Mouse (Mus musculus): ENCODE measurements around the gene Cldn19. TPM values are rescaled to one million over a fixed set of nuclear protein-coding genes. Genes with fewer than 3 reads are reported as not detected.

Gene Cldn19
- polyA plus RNA-seq, 1 experiment from 2014 or later = not detected

DNA sequence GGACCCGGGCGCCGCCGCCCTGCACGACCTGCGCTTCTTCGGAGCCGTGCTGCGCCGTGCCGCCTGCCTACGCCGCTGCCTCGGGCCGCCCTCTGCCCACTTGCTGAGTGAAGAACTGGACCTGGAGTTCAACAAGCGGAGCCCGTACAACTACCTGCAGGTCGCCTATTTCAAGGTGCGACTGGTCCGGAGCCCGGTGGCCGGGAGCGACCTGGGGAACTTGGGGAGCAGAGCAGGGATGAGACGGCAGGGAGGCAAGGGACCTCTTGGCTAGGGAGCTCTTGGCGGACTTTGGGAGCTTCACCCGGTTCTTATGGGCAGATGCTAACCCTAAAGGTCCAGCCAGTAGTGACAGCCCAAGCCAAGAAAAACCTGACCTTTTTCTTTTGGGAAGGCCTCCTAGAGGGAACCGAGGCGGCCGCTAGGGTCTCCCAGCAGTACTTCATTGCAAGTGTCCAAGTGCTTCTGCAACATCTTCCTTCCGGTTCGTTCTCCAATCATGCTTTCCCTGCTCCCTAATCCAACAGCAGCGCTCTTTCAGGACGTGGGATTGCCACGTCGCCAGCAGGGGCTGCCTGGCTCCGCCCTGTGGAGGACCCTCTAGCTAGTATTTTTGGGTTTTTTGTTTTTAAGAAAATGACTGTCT lies 21.8 kb upstream of the Cldn19 start:
- Histone ChIP-seq H3K27me3 (ENCODE audit: control insufficient read depth, insufficient read depth, low read length) (no peaks in the 10 kb centered on the region), H3K27ac (replicated peaks; ENCODE audit: low read depth, low read length) (no peak overlapping the region)
- peak; percentile 50; the same call in 1 of the 2 replicates for ATAC-seq (replicated peaks; ENCODE audit: insufficient number of reproducible peaks, low FRiP score, low TSS enrichment, low read depth)

DNA sequence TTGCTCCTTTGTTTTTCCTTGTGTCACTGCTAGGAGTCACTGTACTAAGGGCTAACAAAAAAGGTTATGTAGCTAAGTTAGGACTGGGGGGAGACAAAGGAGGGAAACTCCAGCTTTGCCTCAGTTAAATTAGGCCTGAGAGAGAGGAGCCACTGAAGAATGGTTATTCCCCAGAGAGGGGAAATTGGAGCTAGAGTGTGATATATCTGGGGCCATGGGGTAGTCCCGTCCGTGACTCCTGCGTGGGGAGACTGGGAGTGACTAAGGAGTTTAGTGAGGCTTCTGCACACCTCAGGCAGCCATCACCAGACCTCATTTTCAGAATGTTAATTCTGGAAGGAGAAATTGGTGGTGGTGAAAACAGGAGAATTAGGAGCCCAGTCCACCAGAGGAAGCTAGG lies 20.9 kb upstream of the Cldn19 start:
- Histone ChIP-seq H3K4me1 (ENCODE audit: control insufficient read depth, insufficient read depth, low read length) (no peaks in the 10 kb centered on the region), H3K27me3 (ENCODE audit: control insufficient read depth, insufficient read depth, low read length) (no peaks in the 10 kb centered on the region), H3K27ac (replicated peaks; ENCODE audit: low read depth, low read length) (no peak overlapping the region), H3K4me3 (ENCODE audit: low read depth, low read length) (no peak overlapping the region; the same call in 1 of the 2 replicates), H3K36me3 (replicated peaks; ENCODE audit: control insufficient read depth, insufficient read depth, low read depth, low read length) (no peaks in the 10 kb centered on the region), H3K4me2 (ENCODE audit: low read depth, low read length) (no peak overlapping the region), H3K9ac (replicated peaks; ENCODE audit: low read length) (no peak overlapping the region), H3K9me3 (replicated peaks; ENCODE audit: control insufficient read depth, low read length) (no peaks in the 10 kb centered on the region)
- 63% methylated on average over 3 of the region's 3 CpGs for WGBS
- ATAC-seq (replicated peaks; ENCODE audit: insufficient number of reproducible peaks, low FRiP score, low TSS enrichment, low read depth) = no peak
- no peak for DNase-seq (ENCODE audit: low spot score)

More for the DNA sequence above, 21.8 kb upstream of the Cldn19 start:
- H3K4me1 ChIP-seq (ENCODE audit: control insufficient read depth, insufficient read depth, low read length) = no peaks in the 10 kb centered on the region
- WGBS = 0% methylated on average over 32 of the region's 36 CpGs
- H3K9ac ChIP-seq (replicated peaks; ENCODE audit: low read length) = peak overlapping the region; percentile 78
- peak; percentile 80 for DNase-seq (ENCODE audit: low spot score)
- H3K36me3 ChIP-seq (replicated peaks; ENCODE audit: control insufficient read depth, insufficient read depth, low read depth, low read length) = no peaks in the 10 kb centered on the region; the same call in 1 of the 2 replicates
- H3K4me2 ChIP-seq (ENCODE audit: low read depth, low read length) = peak overlapping the region; percentile 86
- peak overlapping the region; percentile 87 for H3K4me3 ChIP-seq (ENCODE audit: low read depth, low read length)
- no peaks in the 10 kb centered on the region for H3K9me3 ChIP-seq (replicated peaks; ENCODE audit: control insufficient read depth, low read length)

DNA sequence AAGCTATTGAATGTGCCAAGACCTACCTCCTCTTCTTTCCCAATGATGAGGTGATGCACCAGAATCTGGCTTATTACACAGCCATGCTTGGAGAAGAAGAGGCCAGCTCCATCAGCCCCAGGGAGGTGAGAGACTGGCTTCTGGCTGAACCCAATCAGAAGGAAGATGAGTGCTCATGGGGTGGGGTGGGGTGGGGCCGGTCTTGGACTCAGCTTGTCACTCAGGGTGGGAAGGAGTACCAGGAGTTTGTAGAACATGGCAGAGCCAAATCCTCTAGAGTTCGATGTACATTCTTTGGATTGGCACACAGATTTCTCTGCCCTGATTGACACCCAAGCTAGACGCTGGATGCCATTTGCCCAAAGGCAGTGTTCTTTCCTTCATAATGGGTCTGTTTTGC lies 16.6 kb upstream of the Cldn19 start:
- H3K4me2 ChIP-seq (ENCODE audit: low read depth, low read length) = no peak overlapping the region
- no peak overlapping the region for H3K4me3 ChIP-seq (ENCODE audit: low read depth, low read length)
- ATAC-seq (replicated peaks; ENCODE audit: insufficient number of reproducible peaks, low FRiP score, low TSS enrichment, low read depth) = no peak; the same call in 1 of the 2 replicates
- no peaks in the 10 kb centered on the region for H3K9me3 ChIP-seq (replicated peaks; ENCODE audit: control insufficient read depth, low read length)
- no peaks in the 10 kb centered on the region; the same call in none of the 2 replicates for H3K36me3 ChIP-seq (replicated peaks; ENCODE audit: control insufficient read depth, insufficient read depth, low read depth, low read length)
- no peak for DNase-seq (ENCODE audit: low spot score)
- no peak overlapping the region for H3K9ac ChIP-seq (replicated peaks; ENCODE audit: low read length)
- H3K4me1 ChIP-seq (ENCODE audit: control insufficient read depth, insufficient read depth, low read length) = no peaks in the 10 kb centered on the region
- H3K27me3 ChIP-seq (ENCODE audit: control insufficient read depth, insufficient read depth, low read length) = no peaks in the 10 kb centered on the region
- WGBS = 67% methylated on average over 3 of the region's 3 CpGs
- no peak overlapping the region for H3K27ac ChIP-seq (replicated peaks; ENCODE audit: low read depth, low read length)

DNA sequence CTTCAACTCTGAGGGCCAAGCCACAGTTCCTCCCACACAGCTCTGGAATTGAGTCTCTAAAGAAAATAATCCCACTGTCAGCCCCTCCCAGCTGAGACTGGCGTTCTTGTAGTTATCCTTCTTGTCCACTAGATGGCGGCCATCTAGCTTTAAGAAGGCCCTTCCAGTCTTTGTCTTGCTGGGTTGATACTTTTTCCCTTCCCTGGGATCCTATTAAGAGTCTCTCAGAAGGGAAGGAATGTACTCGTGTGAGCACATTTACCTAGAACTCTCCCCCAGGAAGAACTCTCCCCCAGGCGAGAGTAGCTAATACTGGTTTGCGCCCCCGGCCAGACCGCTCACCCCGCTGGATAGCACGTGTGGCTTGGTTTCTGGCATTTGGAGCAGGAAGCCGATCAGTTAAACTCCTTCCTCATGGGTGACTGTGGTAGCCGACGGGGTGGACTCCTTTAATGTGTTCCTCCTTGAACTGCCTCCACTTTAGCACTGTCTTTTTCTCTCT lies 16.0 kb upstream of the Cldn19 start:
- WGBS = 41% methylated on average over 12 of the region's 12 CpGs
- no peak overlapping the region for H3K4me2 ChIP-seq (ENCODE audit: low read depth, low read length)
- H3K4me1 ChIP-seq (ENCODE audit: control insufficient read depth, insufficient read depth, low read length) = no peaks in the 10 kb centered on the region

DNA sequence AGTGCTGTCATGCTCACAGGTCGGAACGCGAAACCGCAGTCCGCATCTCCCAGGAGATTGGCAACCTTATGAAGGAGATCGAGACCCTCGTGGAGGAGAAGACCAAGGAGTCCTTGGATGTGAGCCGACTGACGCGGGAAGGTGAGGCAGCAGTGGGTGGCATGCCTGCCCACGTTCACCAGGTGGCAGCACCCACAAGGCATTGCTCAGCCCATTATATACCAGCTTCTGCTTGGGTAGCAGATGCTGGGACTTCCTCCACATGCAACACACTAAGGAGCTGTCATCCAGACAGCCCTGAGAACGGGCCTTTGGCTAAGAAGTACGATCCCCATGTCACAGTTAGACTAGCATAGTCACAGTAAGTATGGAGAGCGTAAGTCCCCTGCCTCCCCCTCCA lies 13.6 kb upstream of the Cldn19 start:
- no peak for DNase-seq (ENCODE audit: low spot score)
- no peak for ATAC-seq (replicated peaks; ENCODE audit: insufficient number of reproducible peaks, low FRiP score, low TSS enrichment, low read depth)
- no peak overlapping the region for H3K9ac ChIP-seq (replicated peaks; ENCODE audit: low read length)
- 83% methylated on average over 14 of the region's 14 CpGs for WGBS
- no peaks in the 10 kb centered on the region for H3K4me1 ChIP-seq (ENCODE audit: control insufficient read depth, insufficient read depth, low read length)
- H3K36me3 ChIP-seq (replicated peaks; ENCODE audit: control insufficient read depth, insufficient read depth, low read depth, low read length) = no peaks in the 10 kb centered on the region; the same call in none of the 2 replicates
- H3K9me3 ChIP-seq (replicated peaks; ENCODE audit: control insufficient read depth, low read length) = no peaks in the 10 kb centered on the region
- H3K4me2 ChIP-seq (ENCODE audit: low read depth, low read length) = no peak overlapping the region
- H3K27me3 ChIP-seq (ENCODE audit: control insufficient read depth, insufficient read depth, low read length) = no peaks in the 10 kb centered on the region
- H3K27ac ChIP-seq (replicated peaks; ENCODE audit: low read depth, low read length) = no peak overlapping the region
- no peak overlapping the region for H3K4me3 ChIP-seq (ENCODE audit: low read depth, low read length)

More for the DNA sequence above, 16.0 kb upstream of the Cldn19 start:
- no peaks in the 10 kb centered on the region for H3K9me3 ChIP-seq (replicated peaks; ENCODE audit: control insufficient read depth, low read length)
- H3K4me3 ChIP-seq (ENCODE audit: low read depth, low read length) = no peak overlapping the region
- no peaks in the 10 kb centered on the region for H3K27me3 ChIP-seq (ENCODE audit: control insufficient read depth, insufficient read depth, low read length)
- peak; percentile 89 for DNase-seq (ENCODE audit: low spot score)
- no peak overlapping the region for H3K27ac ChIP-seq (replicated peaks; ENCODE audit: low read depth, low read length)
- H3K9ac ChIP-seq (replicated peaks; ENCODE audit: low read length) = peak overlapping the region; percentile 30
- H3K36me3 ChIP-seq (replicated peaks; ENCODE audit: control insufficient read depth, insufficient read depth, low read depth, low read length) = no peaks in the 10 kb centered on the region; the same call in none of the 2 replicates
- 0 out of 2 replicates have a peak, but pooled peaks have one; percentile 25 for ATAC-seq (replicated peaks; ENCODE audit: insufficient number of reproducible peaks, low FRiP score, low TSS enrichment, low read depth)

DNA sequence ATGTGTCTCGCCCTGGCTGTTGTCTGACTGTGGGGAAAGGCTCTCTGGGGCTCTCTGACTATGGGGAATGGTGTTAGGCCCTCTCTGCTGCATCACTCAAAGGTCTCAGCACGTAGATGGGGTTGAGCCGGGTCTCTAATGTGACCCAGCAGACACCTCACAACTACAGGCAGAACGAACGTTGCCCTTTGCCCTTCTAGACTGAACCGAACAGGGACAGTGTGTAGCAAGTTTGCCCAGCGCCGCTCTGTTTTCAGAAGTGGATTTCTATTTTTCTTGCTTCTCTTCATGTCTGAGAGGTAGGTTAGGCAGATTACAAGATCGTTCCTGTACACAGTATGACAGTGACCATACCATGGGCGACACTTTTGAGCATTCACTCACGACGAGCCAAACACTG lies 12.6 kb upstream of the Cldn19 start:
- Histone ChIP-seq H3K27ac (replicated peaks; ENCODE audit: low read depth, low read length) (no peak overlapping the region), H3K4me2 (ENCODE audit: low read depth, low read length) (no peak overlapping the region), H3K27me3 (ENCODE audit: control insufficient read depth, insufficient read depth, low read length) (no peaks in the 10 kb centered on the region), H3K4me1 (ENCODE audit: control insufficient read depth, insufficient read depth, low read length) (no peaks in the 10 kb centered on the region), H3K9me3 (replicated peaks; ENCODE audit: control insufficient read depth, low read length) (no peaks in the 10 kb centered on the region), H3K36me3 (replicated peaks; ENCODE audit: control insufficient read depth, insufficient read depth, low read depth, low read length) (no peaks in the 10 kb centered on the region; the same call in none of the 2 replicates), H3K9ac (replicated peaks; ENCODE audit: low read length) (no peak overlapping the region), H3K4me3 (ENCODE audit: low read depth, low read length) (no peak overlapping the region)
- 90% methylated on average over 12 of the region's 12 CpGs for WGBS
- ATAC-seq (replicated peaks; ENCODE audit: insufficient number of reproducible peaks, low FRiP score, low TSS enrichment, low read depth) (no peak), DNase-seq (ENCODE audit: low spot score) (no peak)

DNA sequence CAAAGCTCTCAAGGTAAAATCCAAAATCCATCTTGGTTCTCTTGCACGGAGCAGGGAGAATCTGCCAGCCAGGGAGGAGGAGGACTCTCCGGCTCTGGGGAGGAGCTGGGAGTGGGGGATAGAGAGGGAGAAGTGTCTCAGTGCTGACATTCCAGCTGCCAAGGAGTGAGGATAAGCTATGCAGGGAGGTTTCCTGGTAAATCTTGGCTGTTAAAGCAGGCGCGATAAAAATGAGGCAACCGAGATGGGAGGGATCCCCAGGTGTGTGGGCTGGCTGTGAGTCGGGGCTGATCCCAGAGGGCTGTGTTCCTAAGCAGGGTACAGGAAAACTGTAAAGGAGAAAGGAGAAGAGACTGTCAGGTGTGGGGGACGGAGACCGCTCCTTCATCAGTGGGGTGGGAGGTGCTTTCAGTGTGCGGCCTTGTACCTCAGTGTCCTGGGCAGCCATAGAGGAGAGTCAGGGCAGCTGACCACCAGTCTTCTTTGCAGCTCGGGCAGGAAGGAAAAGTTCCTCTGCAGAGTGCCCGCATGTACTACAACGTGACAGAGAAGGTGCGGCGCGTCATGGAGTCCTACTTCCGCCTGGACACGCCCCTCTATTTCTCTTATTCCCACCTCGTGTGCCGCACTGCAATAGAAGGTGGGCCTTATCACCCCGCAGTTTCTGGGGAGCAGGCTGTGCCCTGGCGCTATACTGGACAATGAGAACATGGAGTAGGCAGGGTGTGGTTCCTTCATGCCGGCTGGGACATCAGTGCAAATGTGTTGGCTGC lies 10.6 kb upstream of the Cldn19 start:
- Histone ChIP-seq H3K4me3 (ENCODE audit: low read depth, low read length) (no peak overlapping the region), H3K36me3 (replicated peaks; ENCODE audit: control insufficient read depth, insufficient read depth, low read depth, low read length) (no peaks in the 10 kb centered on the region; the same call in none of the 2 replicates), H3K9ac (replicated peaks; ENCODE audit: low read length) (no peak overlapping the region), H3K4me2 (ENCODE audit: low read depth, low read length) (no peak overlapping the region), H3K27ac (replicated peaks; ENCODE audit: low read depth, low read length) (no peak overlapping the region), H3K9me3 (replicated peaks; ENCODE audit: control insufficient read depth, low read length) (no peaks in the 10 kb centered on the region), H3K27me3 (ENCODE audit: control insufficient read depth, insufficient read depth, low read length) (no peaks in the 10 kb centered on the region), H3K4me1 (ENCODE audit: control insufficient read depth, insufficient read depth, low read length) (no peaks in the 10 kb centered on the region)
- DNase-seq (ENCODE audit: low spot score) (no peak), ATAC-seq (replicated peaks; ENCODE audit: insufficient number of reproducible peaks, low FRiP score, low TSS enrichment, low read depth) (no peak)
- 80% methylated on average over 22 of the region's 22 CpGs for WGBS

DNA sequence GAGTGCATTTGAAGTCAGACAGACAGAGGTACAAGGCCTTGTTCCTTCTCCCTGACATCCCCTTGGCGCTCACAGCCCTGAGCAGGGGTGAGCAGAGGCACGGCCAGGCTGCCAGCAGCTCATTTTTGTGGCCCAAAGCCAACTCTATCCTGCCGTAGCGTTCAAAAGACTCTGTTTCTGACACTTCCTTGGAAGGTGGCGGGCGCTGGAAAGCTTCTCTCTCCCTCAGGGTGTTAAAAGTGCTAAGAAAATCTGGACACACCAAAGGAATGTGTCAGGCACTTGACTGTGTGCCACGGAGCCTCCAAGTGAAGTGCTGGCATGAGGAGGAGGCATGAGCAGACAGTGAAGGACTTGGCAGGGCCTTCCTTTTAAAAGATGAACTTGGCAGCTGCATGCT lies 9.7 kb upstream of the Cldn19 start:
- Histone ChIP-seq H3K36me3 (replicated peaks; ENCODE audit: control insufficient read depth, insufficient read depth, low read depth, low read length) (no peaks in the 10 kb centered on the region; the same call in none of the 2 replicates), H3K9me3 (replicated peaks; ENCODE audit: control insufficient read depth, low read length) (no peaks in the 10 kb centered on the region), H3K4me1 (ENCODE audit: control insufficient read depth, insufficient read depth, low read length) (no peaks in the 10 kb centered on the region), H3K27me3 (ENCODE audit: control insufficient read depth, insufficient read depth, low read length) (no peaks in the 10 kb centered on the region), H3K9ac (replicated peaks; ENCODE audit: low read length) (no peak overlapping the region), H3K27ac (replicated peaks; ENCODE audit: low read depth, low read length) (no peak overlapping the region), H3K4me3 (ENCODE audit: low read depth, low read length) (no peak overlapping the region), H3K4me2 (ENCODE audit: low read depth, low read length) (no peak overlapping the region)
- WGBS = 85% methylated on average over 7 of the region's 7 CpGs
- ATAC-seq (replicated peaks; ENCODE audit: insufficient number of reproducible peaks, low FRiP score, low TSS enrichment, low read depth) = no peak
- no peak for DNase-seq (ENCODE audit: low spot score)

Measured in embryonic facial prominence, embryonic 11.5 days (tissue).